Mouse (Mus musculus) liver, embryonic 13.5 days (tissue): ENCODE measurements at regions not wholly inside any gene's neighbourhood (a gene's known extent, or its start where the extent isn't known, plus 50 kb on each side); places are given as distances from the start of the nearest gene placed in this dataset.

Experiments used
- ATAC-seq: fragments of 200-750 bp; cut with Nextera tagmentation; 2 replicates; pipeline ENCODE4 v1.8.0; 2017; ENCODE audit warnings: low read depth, mild to moderate bottlenecking, moderate number of reproducible peaks, moderate library complexity
- DNase-seq: peaks from one replicate; pipeline ENCODE4 v3.0.0; 2022
- H3K27ac ChIP-seq: fragments of 300-500 bp; sonication (generic); 2 replicates; pipeline ENCODE4 v1.5.1; 2015; ENCODE audit warnings: moderate library complexity, mild to moderate bottlenecking, inconsistent platforms
- H3K27me3 ChIP-seq: fragments of 300-500 bp; sonication (generic); 2 replicates; pipeline ENCODE4 v1.6.1; 2015; ENCODE audit warnings: mild to moderate bottlenecking, inconsistent platforms
- H3K36me3 ChIP-seq: fragments of 300-500 bp; sonication (generic); 2 replicates; pipeline ENCODE4 v1.6.1; 2015; ENCODE audit warnings: mild to moderate bottlenecking, inconsistent platforms
- H3K4me1 ChIP-seq: fragments of 300-500 bp; sonication (generic); replicated peaks from 2 replicates; pipeline ENCODE4 v1.6.1; 2015; ENCODE audit warnings: inconsistent platforms
- H3K4me2 ChIP-seq: fragments of 300-500 bp; sonication (generic); 2 replicates; pipeline ENCODE4 v1.6.1; 2015; ENCODE audit warnings: inconsistent platforms, mild to moderate bottlenecking, moderate library complexity
- H3K4me3 ChIP-seq: fragments of 300-500 bp; sonication (generic); replicated peaks from 2 replicates; pipeline ENCODE4 v1.5.1; 2015; ENCODE audit warnings: mild to moderate bottlenecking, inconsistent platforms
- H3K9ac ChIP-seq: fragments of 300-500 bp; sonication (generic); 2 replicates; pipeline ENCODE4 v1.6.1; 2015; ENCODE audit warnings: mild to moderate bottlenecking, inconsistent platforms
- H3K9me3 ChIP-seq: fragments of 300-500 bp; sonication (generic); replicated peaks from 2 replicates; pipeline ENCODE4 v1.6.1; 2016; ENCODE audit warnings: inconsistent platforms
- WGBS: fragments of 180-500 bp; shearing (Covaris S2); methylation state at CpG from one replicate; pipeline ENCODE4 v1.1.7; 2015; ENCODE audit not compliant: insufficient replicate concordance; 5-methylcytosine and 5-hydroxymethylcytosine counted together

DNA sequence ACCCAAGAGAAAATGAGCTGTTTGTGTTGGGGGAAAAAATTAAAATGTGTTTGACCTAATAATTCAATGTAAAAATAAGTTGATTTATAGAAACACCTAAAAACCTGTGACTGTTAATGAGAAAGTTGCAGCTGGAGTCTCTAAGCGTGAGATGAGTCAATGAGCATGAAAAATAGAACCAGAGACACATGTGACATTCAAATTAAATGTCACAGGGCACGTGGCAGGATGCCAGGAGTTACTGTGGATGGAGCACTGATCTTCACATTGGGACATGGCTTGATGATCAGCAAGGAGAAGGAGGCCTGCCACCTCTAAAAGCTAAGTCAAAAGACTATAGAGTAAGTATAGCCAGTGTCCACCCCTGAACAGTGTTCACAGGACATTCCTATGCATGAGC, 103.7 kb upstream of the Irs2 start:
- no peaks in the 10 kb centered on the region for H3K27me3 ChIP-seq
- peaks cover 18% of the 10 kb centered on the region for H3K4me1 ChIP-seq
- H3K4me3 ChIP-seq = no peak overlapping the region
- no peak overlapping the region for H3K4me2 ChIP-seq
- H3K36me3 ChIP-seq = no peaks in the 10 kb centered on the region
- H3K27ac ChIP-seq = no peak overlapping the region
- no peak overlapping the region for H3K9ac ChIP-seq
- H3K9me3 ChIP-seq = no peaks in the 10 kb centered on the region
- WGBS = 61% methylated on average over 2 of the region's 2 CpGs
- DNase-seq (no peak), ATAC-seq (no peak)

DNA sequence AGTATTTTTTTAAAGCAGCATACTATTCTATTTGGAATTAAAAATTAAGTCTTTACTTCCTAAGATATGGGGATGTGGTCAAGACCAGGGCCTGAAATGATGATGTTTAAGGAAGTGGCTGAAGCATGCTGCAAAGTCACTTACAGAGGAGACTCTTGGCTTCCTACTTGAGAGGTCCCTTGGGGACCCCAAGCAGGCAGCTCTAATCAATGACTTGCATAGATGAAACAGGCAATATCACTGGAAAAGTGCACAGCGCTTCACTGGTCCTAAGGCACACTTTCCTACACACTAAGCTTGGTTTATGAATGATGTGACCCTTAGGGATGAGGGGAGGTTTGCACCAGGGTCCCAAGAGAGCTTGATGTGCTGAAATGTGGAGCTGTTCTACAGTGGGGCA, 99.2 kb upstream of the Irs2 start:
- H3K9me3 ChIP-seq = no peaks in the 10 kb centered on the region
- no peaks in the 10 kb centered on the region for H3K36me3 ChIP-seq
- no peaks in the 10 kb centered on the region for H3K4me1 ChIP-seq
- WGBS = 65% methylated on average over 1 of the region's 1 CpGs
- no peak overlapping the region for H3K9ac ChIP-seq
- no peak overlapping the region for H3K27ac ChIP-seq
- no peak overlapping the region for H3K4me3 ChIP-seq
- DNase-seq = no peak
- ATAC-seq = no peak
- no peak overlapping the region for H3K4me2 ChIP-seq
- no peaks in the 10 kb centered on the region for H3K27me3 ChIP-seq

GRCm38 (mm10) chr8:11107021-11107420, 98.8 kb upstream of the Irs2 start:
- Histone ChIP-seq H3K4me1 (no peaks in the 10 kb centered on the region), H3K27ac (no peak overlapping the region), H3K4me2 (no peak overlapping the region), H3K9ac (no peak overlapping the region), H3K4me3 (no peak overlapping the region), H3K27me3 (no peaks in the 10 kb centered on the region), H3K9me3 (no peaks in the 10 kb centered on the region), H3K36me3 (no peaks in the 10 kb centered on the region)
- DNase-seq (no peak), ATAC-seq (no peak)
- 42% methylated on average over 5 of the region's 5 CpGs for WGBS

DNA sequence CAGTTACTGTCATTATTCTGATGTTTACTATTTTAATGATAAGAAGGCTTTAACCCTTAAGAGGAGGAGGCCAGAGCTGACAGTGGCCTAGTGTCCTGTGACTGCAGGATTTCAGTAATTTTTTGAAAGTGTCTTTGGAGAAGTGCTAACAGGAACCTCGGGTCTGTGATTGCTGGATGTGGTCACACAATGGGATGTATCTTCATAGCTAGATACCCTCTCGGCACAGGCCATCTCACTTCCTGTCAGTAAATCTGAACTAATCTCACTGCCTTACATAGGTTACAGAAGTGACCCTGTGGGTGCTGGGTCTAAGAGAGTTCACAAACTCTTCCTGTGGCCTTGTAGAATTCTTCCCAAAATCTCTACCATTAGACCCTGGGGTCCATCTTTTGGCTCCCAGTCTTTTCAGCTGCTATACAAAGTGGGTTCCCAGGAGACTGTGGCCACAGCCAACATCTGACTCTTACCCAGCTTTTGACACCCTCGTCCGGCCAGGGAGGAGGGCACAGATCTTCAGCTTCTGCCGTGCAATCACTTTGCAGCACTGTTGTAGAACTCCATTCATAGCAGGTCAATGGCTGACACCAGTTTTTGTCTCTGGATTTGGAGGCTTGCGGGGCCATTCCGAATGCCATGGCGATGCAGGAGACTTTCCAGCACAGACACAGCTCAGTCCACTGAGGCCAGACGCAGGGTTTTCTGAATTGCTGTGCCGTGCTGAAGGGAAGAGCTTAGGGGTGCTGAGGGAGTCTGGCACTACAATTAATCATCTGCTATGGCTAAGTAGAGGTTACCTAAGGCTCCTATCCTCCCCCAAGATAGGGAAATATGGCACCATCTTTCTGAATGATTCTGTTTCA, 95.7 kb upstream of the Irs2 start:
- H3K27me3 ChIP-seq = peaks cover 3% of the 10 kb centered on the region; the same call in 1 of the 2 replicates
- H3K4me1 ChIP-seq = no peaks in the 10 kb centered on the region
- no peak overlapping the region for H3K4me2 ChIP-seq
- H3K36me3 ChIP-seq = no peaks in the 10 kb centered on the region
- H3K9me3 ChIP-seq = no peaks in the 10 kb centered on the region
- no peak for DNase-seq
- 65% methylated on average over 10 of the region's 10 CpGs for WGBS
- ATAC-seq = no peak
- H3K9ac ChIP-seq = no peak overlapping the region
- H3K4me3 ChIP-seq = no peak overlapping the region
- H3K27ac ChIP-seq = no peak overlapping the region

- Histone ChIP-seq H3K4me1 (0 out of 2 replicates have a peak, but pooled peaks cover 7% of the 10 kb centered on the region), H3K36me3 (no peaks in the 10 kb centered on the region), H3K9me3 (no peaks in the 10 kb centered on the region), H3K9ac (no peak overlapping the region), H3K4me2 (no peak overlapping the region), H3K27me3 (peaks cover 9% of the 10 kb centered on the region), H3K27ac (no peak overlapping the region), H3K4me3 (no peak overlapping the region)
- ATAC-seq = no peak
- 56% methylated on average over 3 of the region's 3 CpGs for WGBS
- DNase-seq = no peak
These were observed 92.1 kb upstream of the Irs2 start for GRCm38 (mm10) chr8:11100310-11100709.

- H3K4me2 ChIP-seq = no peak overlapping the region
- H3K27ac ChIP-seq = no peak overlapping the region
- 71% methylated on average over 3 of the region's 3 CpGs for WGBS
- ATAC-seq (no peak), DNase-seq (no peak)
- H3K4me3 ChIP-seq = no peak overlapping the region
- no peaks in the 10 kb centered on the region for H3K9me3 ChIP-seq
- H3K9ac ChIP-seq = no peak overlapping the region
- no peaks in the 10 kb centered on the region for H3K36me3 ChIP-seq
- H3K27me3 ChIP-seq = peaks cover 9% of the 10 kb centered on the region
- peaks cover 10% of the 10 kb centered on the region; the same call in 1 of the 2 replicates for H3K4me1 ChIP-seq
These were observed 91.3 kb upstream of the Irs2 start for GRCm38 (mm10) chr8:11099591-11099855.

GRCm38 (mm10) chr8:11098790-11099590, 90.7 kb upstream of the Irs2 start:
- no peak for ATAC-seq
- peaks cover 9% of the 10 kb centered on the region for H3K27me3 ChIP-seq
- H3K9ac ChIP-seq = no peak overlapping the region
- no peaks in the 10 kb centered on the region for H3K9me3 ChIP-seq
- no peak overlapping the region for H3K4me2 ChIP-seq
- no peak overlapping the region for H3K4me3 ChIP-seq
- no peak for DNase-seq
- no peaks in the 10 kb centered on the region for H3K36me3 ChIP-seq
- no peak overlapping the region for H3K27ac ChIP-seq
- peaks cover 14% of the 10 kb centered on the region; the same call in 1 of the 2 replicates for H3K4me1 ChIP-seq
- 69% methylated on average over 11 of the region's 11 CpGs for WGBS

DNA sequence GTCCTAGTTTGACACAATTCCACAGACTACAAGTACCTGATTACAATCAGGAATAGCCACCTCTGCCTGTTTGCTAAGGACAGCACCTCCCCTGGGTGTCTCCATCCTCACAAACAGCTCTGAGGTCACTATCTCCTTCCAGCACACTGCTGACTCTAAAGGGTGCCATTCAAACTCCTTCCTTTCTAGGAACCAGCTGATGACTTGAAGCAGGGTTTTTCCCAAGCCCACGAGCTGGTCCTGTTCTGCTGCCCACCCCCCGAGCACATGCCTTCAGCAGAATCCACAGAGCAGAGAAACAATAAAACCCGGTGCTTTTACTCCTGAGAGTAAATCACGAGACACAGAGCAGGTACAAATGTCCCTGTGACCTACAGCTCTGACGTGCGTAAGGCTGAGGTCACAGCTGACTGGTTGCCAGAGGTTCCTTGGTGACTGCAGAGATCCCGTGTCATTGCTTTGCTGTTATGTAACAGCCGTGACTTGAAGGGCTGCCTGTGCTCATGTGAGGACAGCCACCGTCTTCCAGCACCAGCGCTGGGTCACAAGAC, 90.0 kb upstream of the Irs2 start:
- ATAC-seq (no peak), DNase-seq (no peak)
- no peak overlapping the region for H3K9ac ChIP-seq
- WGBS = 23% methylated on average over 10 of the region's 10 CpGs
- no peaks in the 10 kb centered on the region for H3K9me3 ChIP-seq
- peaks cover 21% of the 10 kb centered on the region for H3K4me1 ChIP-seq
- H3K27me3 ChIP-seq = peaks cover 9% of the 10 kb centered on the region
- H3K4me2 ChIP-seq = no peak overlapping the region
- H3K36me3 ChIP-seq = no peaks in the 10 kb centered on the region
- no peak overlapping the region for H3K27ac ChIP-seq
- no peak overlapping the region for H3K4me3 ChIP-seq

- H3K27ac ChIP-seq = no peak overlapping the region
- 40% methylated on average over 3 of the region's 3 CpGs for WGBS
- H3K4me3 ChIP-seq = no peak overlapping the region
- DNase-seq (no peak), ATAC-seq (no peak)
- H3K27me3 ChIP-seq = peaks cover 9% of the 10 kb centered on the region
- H3K36me3 ChIP-seq = no peaks in the 10 kb centered on the region
- peaks cover 26% of the 10 kb centered on the region for H3K4me1 ChIP-seq
- no peaks in the 10 kb centered on the region for H3K9me3 ChIP-seq
- no peak overlapping the region for H3K9ac ChIP-seq
- no peak overlapping the region for H3K4me2 ChIP-seq
These were observed 89.6 kb upstream of the Irs2 start for GRCm38 (mm10) chr8:11097813-11098212.

- Histone ChIP-seq H3K9me3 (no peaks in the 10 kb centered on the region), H3K4me2 (no peak overlapping the region), H3K27me3 (peaks cover 15% of the 10 kb centered on the region), H3K4me3 (no peak overlapping the region), H3K4me1 (peaks cover 51% of the 10 kb centered on the region), H3K27ac (no peak overlapping the region), H3K36me3 (no peaks in the 10 kb centered on the region), H3K9ac (no peak overlapping the region)
- DNase-seq = no peak
- ATAC-seq = no peak
- WGBS = 22% methylated on average over 8 of the region's 8 CpGs
These were observed 86.3 kb upstream of the Irs2 start for GRCm38 (mm10) chr8:11094516-11094915.

GRCm38 (mm10) chr8:11092348-11092747, 84.1 kb upstream of the Irs2 start:
- Histone ChIP-seq H3K4me3 (no peak overlapping the region), H3K27ac (no peak overlapping the region; the same call in 1 of the 2 replicates), H3K4me2 (peak overlapping the region; percentile 34), H3K27me3 (peaks cover 19% of the 10 kb centered on the region), H3K36me3 (no peaks in the 10 kb centered on the region), H3K9ac (no peak overlapping the region), H3K9me3 (no peaks in the 10 kb centered on the region), H3K4me1 (peaks cover 49% of the 10 kb centered on the region)
- 12% methylated on average over 4 of the region's 4 CpGs for WGBS
- ATAC-seq = peak; percentile 58; the same call in 1 of the 2 replicates
- no peak for DNase-seq
